Mouse (Mus musculus) left cerebral cortex, adult 8-10 months (tissue): ENCODE measurements around the gene Rad54l2. TPM values are rescaled to one million over a fixed set of nuclear protein-coding genes. Genes with fewer than 3 reads are reported as not detected.

Source experiments
- total RNA-seq, 4 experiments: library from RNA; stranded (reverse); gene quantifications; 2 replicates each; pipeline ENCODE4 v1.2.4; 2022

Rad54l2 gene
- total RNA-seq, 4 experiments from 2014 or later = 15.9 to 17.9 (median 17.0) TPM

Other genes with a start within 250 kb of the Rad54l2 start
- not detected for gene Iqcf3, start 227.6 kb downstream of the Rad54l2 start, total RNA-seq
- gene Iqcf4, start 218.2 kb downstream of the Rad54l2 start, total RNA-seq = not detected
- gene Iqcf6, start 162.6 kb downstream of the Rad54l2 start, total RNA-seq = not detected
- gene Grm2, start 133.1 kb downstream of the Rad54l2 start, total RNA-seq = 10 to 100 TPM; 42.5 to 59.1 (median 45.4) TPM
- 100 to 1,000 TPM in 3 of 4 experiments, 10 to 100 TPM in 1; 94.4 to 115 (median 103) TPM for gene Tex264, start 103.3 kb downstream of the Rad54l2 start, total RNA-seq
- 10 to 100 TPM; 29.7 to 34.9 (median 32.1) TPM for gene Dcaf1, start 32.7 kb upstream of the Rad54l2 start, total RNA-seq
- gene Rbm15b, start 98.2 kb upstream of the Rad54l2 start, total RNA-seq = 10 to 100 TPM; 51.6 to 56.5 (median 52.8) TPM
- gene Manf, start 102.8 kb upstream of the Rad54l2 start, total RNA-seq = 100 to 1,000 TPM in 2 of 4 experiments, 10 to 100 TPM in 2; 94.8 to 105 (median 98.7) TPM